Mouse (Mus musculus): ENCODE data around the gene Topors.
"Not testable (repeated sequence)": the region's sequence is repeated elsewhere in the genome, so short reads cannot be mapped to it uniquely, and the experiment has no call there.

The Topors gene

DNA sequence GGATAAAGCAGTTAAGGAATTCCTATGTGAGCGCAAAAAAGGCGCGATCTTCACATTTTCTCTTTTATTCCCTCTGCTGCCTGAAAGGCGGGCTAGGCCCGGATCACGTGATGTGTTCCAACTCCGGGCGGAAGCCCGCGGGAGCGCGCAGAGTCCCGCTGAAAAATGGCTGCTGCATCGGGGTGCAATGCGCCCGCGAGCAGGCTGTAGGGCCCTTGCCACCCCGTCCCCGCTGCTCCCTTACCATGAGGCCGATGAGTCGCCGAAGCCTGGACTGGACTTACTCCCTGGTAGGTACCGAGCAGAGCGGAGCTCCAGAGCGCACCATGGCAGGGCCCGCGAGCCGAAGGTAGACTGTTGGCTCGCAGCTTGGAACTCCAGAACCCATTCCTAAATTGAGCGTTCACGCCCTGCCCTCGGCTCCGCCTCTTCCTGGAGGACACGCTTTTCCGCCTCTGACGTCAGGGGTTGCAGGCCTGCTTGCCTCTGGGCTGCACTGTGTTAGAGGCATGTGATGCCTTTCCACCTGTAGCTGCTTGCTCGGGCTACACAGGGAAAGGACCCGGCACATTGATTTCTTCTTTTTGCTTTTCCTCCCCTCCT lies at the start of gene Topors, which contains the start of gene Smim27:
Gene Topors, minus strand, starts transcription at position 421 of the 603 bp plus-strand sequence.
Gene Smim27, plus strand, starts transcription at position 150 of the 603 bp plus-strand sequence.
- peak; percentile 96 for DNase-seq (ENCODE audit: low read depth, low spot score)

GRCm38 (mm10) chr4:40317404-40317803 lies 47.8 kb upstream of the Topors start:
- no peak for DNase-seq (ENCODE audit: low read depth, low spot score)

- DNase-seq (ENCODE audit: low read depth, low spot score), result no peak
Measured at GRCm38 (mm10) chr4:40313026-40313425, 43.4 kb upstream of the Topors start.

DNA sequence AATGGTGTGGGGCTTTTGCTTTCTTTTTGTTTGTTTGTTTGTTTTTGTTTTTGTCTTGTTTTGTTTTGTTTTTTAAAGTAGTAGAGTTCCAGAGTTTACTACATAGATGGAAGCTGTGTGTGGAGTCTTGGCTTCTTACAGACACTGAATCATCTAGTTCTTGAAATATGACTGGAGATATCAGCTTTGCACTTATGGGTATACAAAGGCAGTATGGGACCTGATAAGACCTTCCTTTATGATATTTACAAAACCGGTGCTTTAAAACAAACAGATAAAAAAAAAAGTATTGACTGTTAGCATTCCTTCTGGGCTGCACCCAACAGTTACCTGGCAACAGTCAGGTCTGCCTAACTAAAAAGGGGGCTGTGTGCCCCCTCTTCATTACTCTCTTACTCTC lies 42.6 kb upstream of the Topors start:
- DNase-seq (ENCODE audit: low read depth, low spot score), result no peak

DNA sequence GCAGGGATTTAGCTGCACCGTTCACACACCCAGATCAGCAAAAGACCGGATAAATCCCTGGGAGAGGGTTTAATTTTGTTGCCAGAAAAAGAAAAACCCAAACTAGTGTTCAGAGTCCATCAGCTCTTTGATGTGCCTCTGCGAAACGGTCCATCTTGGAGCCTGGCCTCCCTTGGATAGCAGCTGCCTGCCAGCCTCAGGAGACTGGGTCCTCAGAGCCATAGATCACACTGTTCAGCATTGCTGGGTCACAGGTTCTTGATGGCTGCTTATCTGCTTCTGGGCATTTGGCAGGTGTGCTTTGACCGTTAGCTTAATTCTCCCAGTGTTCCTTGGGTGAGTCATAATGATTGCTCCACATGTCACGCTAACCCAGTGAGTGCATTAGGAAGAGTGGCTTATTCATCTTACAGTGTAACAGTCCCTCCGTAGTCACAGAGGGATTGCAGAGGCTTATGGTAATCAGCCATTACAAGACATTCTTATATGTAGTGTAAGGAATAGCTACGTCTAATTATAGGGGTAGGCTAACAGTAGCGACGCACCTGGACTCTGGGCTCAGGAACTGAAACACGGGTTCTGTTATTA lies 41.2 kb upstream of the Topors start:
- DNase-seq (ENCODE audit: low read depth, low spot score), result no peak

GRCm38 (mm10) chr4:40309682-40310081 lies 40.0 kb upstream of the Topors start:
- DNase-seq (ENCODE audit: low read depth, low spot score), result no peak

- DNase-seq (ENCODE audit: low read depth, low spot score), result no peak
Measured at GRCm38 (mm10) chr4:40302445-40303125, 32.9 kb upstream of the Topors start.

GRCm38 (mm10) chr4:40301076-40301789 lies 31.6 kb upstream of the Topors start:
- peak; percentile 63 for DNase-seq (ENCODE audit: low read depth, low spot score)

DNA sequence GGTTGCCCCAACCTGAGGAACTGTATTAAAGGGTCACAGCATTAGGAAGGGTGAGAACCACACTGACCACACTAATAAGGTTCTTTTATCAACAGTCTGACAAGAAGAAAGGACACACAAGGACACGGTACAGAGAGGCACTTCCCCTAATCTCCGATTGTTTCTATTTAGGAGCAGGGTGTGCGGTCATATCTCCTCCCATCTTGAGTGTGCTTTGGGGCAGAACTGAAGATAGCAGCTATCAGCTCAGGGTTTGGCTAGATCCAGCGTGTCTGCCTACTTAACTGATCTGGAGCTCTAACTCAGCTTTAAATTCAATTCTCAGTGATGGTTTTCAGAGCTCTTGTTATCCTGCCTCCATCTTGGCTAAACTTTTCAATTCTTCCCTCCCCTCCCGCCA lies 29.5 kb upstream of the Topors start:
- DNase-seq (ENCODE audit: low read depth, low spot score), result no peak

DNA sequence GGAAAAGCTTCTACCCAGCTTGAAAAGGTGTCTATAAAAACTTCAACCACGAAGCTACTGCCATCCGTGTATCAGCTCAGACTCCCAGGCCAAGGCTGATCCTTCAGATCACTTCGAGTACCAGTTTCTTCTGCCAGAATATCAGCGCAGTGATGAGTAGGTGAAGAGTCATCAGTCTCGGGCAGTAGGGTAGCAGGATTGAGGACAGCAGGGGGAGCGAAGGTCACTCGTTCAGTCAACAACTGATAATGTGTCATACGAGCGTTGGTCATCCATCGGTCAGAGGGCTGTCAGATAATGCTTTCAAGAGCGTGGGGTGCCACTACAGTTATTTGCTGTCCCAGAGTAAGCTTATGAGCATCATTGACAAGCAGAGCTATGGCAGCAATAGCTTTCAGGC lies 21.9 kb upstream of the Topors start:
- not testable (repeated sequence) for DNase-seq (ENCODE audit: low read depth, low spot score)

GRCm38 (mm10) chr4:40289046-40289445 lies 19.4 kb upstream of the Topors start:
- no peak for DNase-seq (ENCODE audit: low read depth, low spot score)

DNA sequence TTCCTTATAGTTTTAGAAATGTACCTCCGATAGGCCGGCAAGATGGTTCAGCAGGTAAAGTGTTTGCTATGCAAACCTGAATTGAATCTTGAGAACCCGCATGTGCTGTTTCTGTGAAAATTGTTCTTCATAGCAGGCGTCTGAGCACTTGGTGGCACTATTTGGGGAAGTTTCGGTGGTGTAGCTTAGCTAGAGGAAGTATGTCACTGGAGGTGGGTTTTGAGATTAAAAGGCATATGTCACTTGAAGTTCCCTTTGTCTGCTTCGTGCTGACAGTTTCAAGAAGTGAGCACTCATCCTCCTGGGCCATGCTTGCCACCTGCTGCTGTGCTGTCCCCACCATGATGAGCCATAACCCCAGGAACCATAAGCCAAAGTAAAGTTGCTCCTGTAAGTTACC lies 17.8 kb upstream of the Topors start:
- no peak for DNase-seq (ENCODE audit: low read depth, low spot score)

DNA sequence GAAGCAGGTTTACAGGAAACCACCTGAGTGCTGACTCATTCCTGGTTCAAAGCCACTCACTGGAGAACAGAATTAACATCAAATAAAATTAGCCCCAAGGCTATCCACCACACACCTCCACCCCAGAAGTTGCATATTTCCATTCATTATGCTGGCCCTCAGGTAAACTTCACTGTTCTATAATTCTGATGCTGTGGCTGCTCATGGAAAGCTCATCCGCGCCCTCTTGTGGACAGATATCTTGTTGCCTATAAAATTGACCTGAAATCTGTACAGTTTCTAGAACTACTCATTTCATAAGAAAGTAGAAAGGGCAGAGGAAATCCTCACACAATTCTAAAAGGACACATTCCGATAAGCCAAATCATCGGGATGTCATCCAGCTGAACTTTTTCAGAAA lies 15.9 kb upstream of the Topors start:
- DNase-seq (ENCODE audit: low read depth, low spot score), result peak; percentile 72

GRCm38 (mm10) chr4:40279276-40279900 lies 9.7 kb upstream of the Topors start, which contains the start of gene Ndufb6:
Gene Ndufb6, minus strand, starts transcription at chr4:40279421.
- DNase-seq (ENCODE audit: low read depth, low spot score), result peak; percentile 95

GRCm38 (mm10) chr4:40278880-40279275 lies 9.2 kb upstream of the Topors start:
- DNase-seq (ENCODE audit: low read depth, low spot score), result no peak

- no peak for DNase-seq (ENCODE audit: low read depth, low spot score)
Measured at GRCm38 (mm10) chr4:40268835-40269234, 815 bp downstream of the Topors start.

DNA sequence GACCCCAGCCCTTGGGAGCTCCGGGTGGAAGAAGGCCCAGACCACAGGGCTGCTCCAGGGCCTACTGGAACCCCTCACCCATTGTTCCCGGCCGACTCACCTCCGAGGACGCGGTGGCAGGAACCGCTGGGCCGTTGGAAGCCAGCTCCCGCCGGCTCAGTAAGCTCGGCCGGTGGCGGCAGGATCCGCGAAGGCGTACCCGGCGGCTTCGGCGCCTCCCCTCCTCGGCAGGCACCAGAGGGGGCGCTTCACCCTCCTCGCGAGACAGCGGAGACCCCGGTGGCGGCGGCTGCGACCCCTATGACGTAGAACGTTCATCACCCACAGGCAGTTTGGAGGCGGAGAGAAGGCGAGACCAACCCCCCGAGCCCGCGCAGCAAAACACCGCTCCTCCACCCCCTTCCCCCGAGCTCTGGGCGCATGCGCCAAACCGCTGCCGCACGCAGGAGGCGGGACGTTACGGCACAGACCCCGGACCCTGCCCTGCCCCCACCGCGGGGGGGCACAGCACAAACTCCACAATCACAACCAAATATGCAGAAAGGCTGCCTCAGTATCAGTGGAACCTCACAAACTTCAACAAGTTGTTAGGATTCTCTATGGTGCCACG lies 1.3 kb downstream of the Topors start:
- DNase-seq (ENCODE audit: low read depth, low spot score), result peak; percentile 91

DNA sequence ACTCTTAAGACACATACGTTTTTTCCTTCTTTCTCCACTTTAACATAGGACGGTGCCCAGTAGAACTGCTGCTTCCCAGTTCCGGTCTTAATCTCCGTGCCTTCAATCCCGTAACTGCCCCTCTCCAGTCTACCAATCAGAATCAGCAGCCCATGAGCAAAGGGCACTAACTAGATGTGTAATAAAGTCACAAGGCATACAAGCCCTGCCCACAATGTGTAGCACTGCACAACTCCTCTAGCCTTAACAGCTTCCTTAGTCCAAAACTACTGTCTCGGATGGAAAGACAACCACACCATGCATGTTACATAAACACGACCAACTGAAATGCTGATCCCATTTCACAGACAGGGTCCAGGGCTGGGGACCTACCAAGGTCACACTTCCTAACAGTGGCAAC lies 2.0 kb downstream of the Topors start:
- DNase-seq (ENCODE audit: low read depth, low spot score), result no peak

DNA sequence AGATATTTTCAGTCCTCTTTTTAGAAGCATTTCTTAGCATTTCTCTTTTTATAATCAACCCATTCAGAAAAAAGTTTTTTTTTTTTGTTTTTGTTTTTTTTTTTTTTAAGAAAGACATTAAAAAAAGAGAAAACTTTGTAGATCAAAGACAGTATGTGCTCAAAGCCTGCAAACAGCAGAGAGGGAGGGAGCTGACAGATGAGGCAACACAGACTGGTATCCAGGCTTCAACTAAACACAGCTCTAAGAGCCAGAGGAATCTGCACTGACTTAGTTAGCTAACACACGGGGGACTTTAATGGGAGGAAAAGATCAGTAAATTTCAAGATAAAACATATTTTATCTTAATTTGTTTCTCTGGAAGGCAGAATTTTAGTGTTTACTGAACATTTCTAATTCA lies 5.3 kb downstream of the Topors start:
- DNase-seq (ENCODE audit: low read depth, low spot score), result no peak

DNA sequence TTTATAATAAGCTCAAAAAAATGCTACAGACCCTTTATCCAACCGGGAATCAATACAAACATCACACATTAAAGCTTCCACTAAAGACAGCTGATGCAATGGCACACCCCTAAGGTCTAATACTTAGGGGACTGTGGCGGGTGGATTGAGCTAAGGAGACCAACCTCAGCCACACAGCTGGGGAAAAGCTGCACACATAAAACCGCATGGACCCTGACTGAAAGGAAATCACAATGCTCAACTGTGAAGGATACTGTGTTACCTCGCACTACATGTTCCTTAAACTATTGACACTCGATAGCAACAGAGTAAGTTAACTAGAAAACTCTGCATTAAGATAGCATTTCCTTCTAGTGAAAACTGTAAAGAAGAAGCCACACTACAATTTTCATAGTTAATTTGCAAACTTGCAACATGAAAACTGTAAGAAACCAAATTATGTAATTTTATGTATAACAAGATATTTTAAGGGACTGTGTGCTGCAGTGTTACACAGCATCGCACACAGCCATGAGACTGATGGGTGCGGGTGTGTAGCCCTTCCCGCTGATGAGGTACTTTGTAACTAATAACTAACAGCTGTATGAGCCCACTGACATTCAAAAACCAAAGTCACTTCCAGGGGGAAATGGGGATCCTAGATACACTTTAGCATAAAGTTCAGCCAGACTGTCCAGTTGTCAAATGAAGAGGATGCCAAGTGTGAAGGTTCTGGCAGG lies 15.1 kb downstream of the Topors start:
- no peak for DNase-seq (ENCODE audit: low read depth, low spot score)

GRCm38 (mm10) chr4:40253766-40254165 lies 15.9 kb downstream of the Topors start:
- no peak for DNase-seq (ENCODE audit: low read depth, low spot score)

Data from CD4-positive helper T cell, adult 2 months (primary cell).